Mouse (Mus musculus) testis, adult 2 months (tissue): ENCODE results near the gene Dbi. TPM values are rescaled to one million over a fixed set of nuclear protein-coding genes. Genes with fewer than 3 reads are reported as not detected.
A peak's percentile ranks its signal among the peaks of the same experiment; 100 is the strongest.

Experiments used
- H3K27ac ChIP-seq: fragments of 200-500 bp; 2 replicates; pipeline ENCODE4 v1.5.1; 2012; ENCODE audit warnings: low read depth, low read length; ENCODE audit not compliant: control insufficient read depth, insufficient read depth
- H3K27me3 ChIP-seq: fragments of 200-500 bp; 2 replicates; pipeline ENCODE4 v1.6.1; 2012; ENCODE audit warnings: mild to moderate bottlenecking, low read length, moderate library complexity; ENCODE audit not compliant: control insufficient read depth, insufficient read depth
- H3K36me3 ChIP-seq: fragments of 200-500 bp; 2 replicates; pipeline ENCODE4 v1.6.1; 2012; ENCODE audit warnings: mild to moderate bottlenecking, low read length; ENCODE audit not compliant: control insufficient read depth, insufficient read depth
- H3K4me1 ChIP-seq: fragments of 200-500 bp; 2 replicates; pipeline ENCODE4 v1.6.1; 2012; ENCODE audit warnings: low read length; ENCODE audit not compliant: control insufficient read depth, insufficient read depth
- H3K4me3 ChIP-seq: fragments of 200-500 bp; 2 replicates; pipeline ENCODE4 v1.5.1; 2012; ENCODE audit warnings: low read depth, mild to moderate bottlenecking, low read length, moderate library complexity, mixed read lengths; ENCODE audit not compliant: control insufficient read depth
- CTCF ChIP-seq: fragments of 200-500 bp; IDR thresholded peaks from 2 replicates; pipeline ENCODE4 v1.5.1; 2012; ENCODE audit warnings: low read depth, mild to moderate bottlenecking, inconsistent platforms, low read length, moderate library complexity; ENCODE audit not compliant: control insufficient read depth, insufficient read depth, insufficient replicate concordance
- POLR2A ChIP-seq: fragments of 200-500 bp; IDR thresholded peaks from 2 replicates; pipeline ENCODE4 v1.6.1; 2012; ENCODE audit warnings: low read depth, mild to moderate bottlenecking, inconsistent platforms, low read length, moderate library complexity; ENCODE audit not compliant: control insufficient read depth
- polyA plus RNA-seq: library from polyadenylated mRNA; depleted of rRNA; stranded (reverse); fragments of >200 nt; gene quantifications from 2 replicates; pipeline ENCODE4 v1.2.3, GENCODE M21; 2012

Gene Dbi
- polyA plus RNA-seq, 1 experiment = 90.5 TPM

- H3K27me3 ChIP-seq = no peaks in the 10 kb centered on the region
- TF ChIP-seq CTCF = no peak
- peaks cover 5% of the 10 kb centered on the region for H3K36me3 ChIP-seq
- H3K27ac ChIP-seq = peak overlapping the region; percentile 91
- H3K4me1 ChIP-seq = peaks cover 12% of the 10 kb centered on the region
- H3K4me3 ChIP-seq = peak overlapping the region; percentile 96
These were observed 523 bp downstream of the Dbi start for GRCm38 (mm10) chr1:120120141-120120968.

GRCm38 (mm10) chr1:120119389-120119788 lies 1.5 kb downstream of the Dbi start:
- no peak overlapping the region; the same call in 1 of the 2 replicates for H3K27ac ChIP-seq
- peaks cover 5% of the 10 kb centered on the region for H3K36me3 ChIP-seq
- TF ChIP-seq CTCF = no peak
- TF ChIP-seq POLR2A = no peak
- no peaks in the 10 kb centered on the region for H3K27me3 ChIP-seq
- H3K4me3 ChIP-seq = no peak overlapping the region
- peaks cover 12% of the 10 kb centered on the region for H3K4me1 ChIP-seq

GRCm38 (mm10) chr1:120118854-120119253 lies 2.0 kb downstream of the Dbi start:
- Histone ChIP-seq H3K36me3 (peaks cover 5% of the 10 kb centered on the region), H3K27me3 (no peaks in the 10 kb centered on the region), H3K4me1 (peaks cover 12% of the 10 kb centered on the region), H3K27ac (no peak overlapping the region), H3K4me3 (no peak overlapping the region)
- TF ChIP-seq POLR2A (no peak), CTCF (no peak)

DNA sequence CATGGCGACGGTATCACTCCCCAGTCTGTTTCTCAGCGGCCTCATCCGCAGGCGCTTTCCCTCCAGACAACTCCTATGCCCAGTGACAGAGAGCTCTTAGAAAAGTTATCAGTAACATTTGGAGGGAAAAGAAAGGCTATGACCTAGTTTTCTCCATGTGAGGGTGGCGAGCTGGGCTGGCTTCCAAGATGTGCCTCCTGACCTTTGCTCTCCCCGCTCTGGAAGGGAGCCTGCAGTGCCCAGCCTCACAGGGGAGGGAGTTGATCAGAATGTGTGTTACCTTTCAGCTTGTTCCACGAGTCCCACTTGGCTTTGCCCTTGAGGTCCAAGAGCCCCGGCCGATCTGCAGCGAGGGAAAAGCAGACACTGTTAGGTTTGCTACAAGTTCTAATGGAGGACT lies 4.8 kb downstream of the Dbi start:
- no peak overlapping the region for H3K4me3 ChIP-seq
- H3K36me3 ChIP-seq = peaks cover 5% of the 10 kb centered on the region
- no peak overlapping the region for H3K27ac ChIP-seq
- H3K27me3 ChIP-seq = no peaks in the 10 kb centered on the region
- H3K4me1 ChIP-seq = peaks cover 8% of the 10 kb centered on the region
- no peak for TF ChIP-seq CTCF
- no peak for TF ChIP-seq POLR2A

DNA sequence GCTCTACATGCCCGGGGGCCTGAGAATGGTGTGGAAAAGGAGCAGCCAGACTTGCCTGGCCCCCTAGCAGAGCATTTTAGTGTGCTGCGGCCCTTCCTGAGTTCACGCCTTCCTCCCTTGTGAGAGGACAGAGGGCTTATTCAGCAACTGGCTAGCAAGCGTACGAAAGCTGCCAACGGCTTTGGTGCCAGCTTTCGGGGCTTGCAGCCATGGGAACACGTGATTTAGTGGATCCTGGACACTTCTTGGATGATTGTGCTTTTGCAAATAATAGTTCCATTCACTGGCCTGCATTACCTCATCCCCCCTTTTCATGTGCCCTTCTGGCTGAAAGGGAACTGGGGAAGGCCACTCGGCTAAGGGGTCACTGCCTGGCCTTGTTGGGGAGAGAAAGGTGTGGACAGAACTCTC lies 5.2 kb downstream of the Dbi start:
- Histone ChIP-seq H3K4me3 (no peak overlapping the region), H3K27ac (0 out of 2 replicates have a peak overlapping the region, but pooled peaks have one; percentile 10), H3K27me3 (no peaks in the 10 kb centered on the region), H3K4me1 (peaks cover 8% of the 10 kb centered on the region), H3K36me3 (peaks cover 5% of the 10 kb centered on the region)
- TF ChIP-seq CTCF (no peak), POLR2A (no peak)

GRCm38 (mm10) chr1:120112251-120113187 lies 8.4 kb downstream of the Dbi start:
- Histone ChIP-seq H3K36me3 (peaks cover 5% of the 10 kb centered on the region), H3K27me3 (no peaks in the 10 kb centered on the region), H3K4me1 (no peaks in the 10 kb centered on the region), H3K27ac (no peak overlapping the region), H3K4me3 (no peak overlapping the region)
- TF ChIP-seq CTCF (no peak), POLR2A (no peak)

- H3K36me3 ChIP-seq = peaks cover 5% of the 10 kb centered on the region
- H3K27me3 ChIP-seq = no peaks in the 10 kb centered on the region
- no peak overlapping the region for H3K4me3 ChIP-seq
- TF ChIP-seq CTCF (no peak), POLR2A (no peak)
- H3K27ac ChIP-seq = no peak overlapping the region
- no peaks in the 10 kb centered on the region for H3K4me1 ChIP-seq
These were observed 9.1 kb downstream of the Dbi start for GRCm38 (mm10) chr1:120111766-120112165.
